Comparison of ENCODE assay signal across 8 mouse cellular contexts in the genomic region with DNA sequence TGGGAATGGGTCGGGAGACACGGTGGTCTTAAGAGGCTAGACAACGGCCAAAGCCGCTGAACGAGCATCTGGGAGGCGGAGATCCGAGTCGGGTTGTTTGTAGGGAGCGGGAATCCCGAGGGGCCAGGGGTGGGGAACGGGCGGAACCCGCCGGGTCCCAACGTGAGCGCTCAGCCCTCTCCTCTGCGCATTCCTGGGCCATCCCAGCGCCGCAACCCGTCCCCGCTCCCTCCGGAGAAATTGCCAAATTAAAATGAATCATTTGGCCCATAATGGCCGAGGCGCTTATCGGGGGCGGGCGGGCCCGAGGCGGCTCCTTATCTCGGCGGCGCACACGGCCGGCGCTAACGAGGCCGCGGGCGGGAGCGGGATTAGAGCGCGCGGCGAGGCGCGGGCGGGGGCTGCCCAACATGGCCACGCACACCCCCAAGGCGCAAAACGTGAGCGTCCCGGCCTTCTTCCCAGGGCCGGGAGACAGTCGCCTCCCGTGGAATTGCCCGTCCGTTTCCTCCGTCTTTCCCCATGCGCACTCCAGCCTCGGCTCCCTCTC. TPM values are rescaled to one million over a fixed set of nuclear protein-coding genes. Genes with fewer than 3 reads are reported as not detected.
DNase-seq lines count a peak whose midpoint lies in the region; ATAC-seq and TF ChIP-seq lines count a peak whose summit lies in the region.

A gene (plus strand): TSS at position 56 of the 550 bp plus-strand sequence.

- no peaks in the 10 kb centered on the region for H3K36me3 ChIP-seq in CH12.LX (replicated peaks in 1 of 2; ENCODE audit: control insufficient read depth in 1 of 2, insufficient read depth in 1 of 2, low read length in 1 of 2)
- H3K36me3 ChIP-seq in forebrain, embryonic 11.5 days (ENCODE audit: control insufficient read depth, insufficient read depth, low read length), result no peaks in the 10 kb centered on the region
- no peaks in the 10 kb centered on the region for H3K36me3 ChIP-seq in hindbrain, embryonic 14.5 days (replicated peaks; ENCODE audit: control insufficient read depth, insufficient read depth)
- H3K36me3 ChIP-seq in liver, embryonic 15.5 days (replicated peaks), result peaks cover 5% of the 10 kb centered on the region; the same call in 1 of the 2 replicates

- no peak within 1 kb of the TSS for H3K27ac ChIP-seq in CH12.LX (ENCODE audit: insufficient read depth, low read depth)
- H3K27ac ChIP-seq in forebrain, embryonic 11.5 days (ENCODE audit: low read depth, low read length), result no peak within 1 kb of the TSS
- peak within 1 kb of the TSS; percentile 84 for H3K27ac ChIP-seq in hindbrain, embryonic 14.5 days
- H3K27ac ChIP-seq in liver, embryonic 15.5 days (replicated peaks), result peak within 1 kb of the TSS; percentile 99

- dilution Hi-C loops in CH12.LX (cut with MboI; ENCODE audit: extremely low pct_ligation_motif_present, extremely low pct_unique_long_range_greater_than_20kb, low sequenced_read_pairs), result no loop called here

- peak within 1 kb of the TSS; percentile 32 for H3K4me2 ChIP-seq in CH12.LX (ENCODE audit: insufficient read depth, low read depth, poor library complexity, severe bottlenecking)
- H3K4me2 ChIP-seq in forebrain, embryonic 11.5 days (ENCODE audit: low read depth, low read length, severe bottlenecking), result peak within 1 kb of the TSS; percentile 46
- peak within 1 kb of the TSS; percentile 40 for H3K4me2 ChIP-seq in hindbrain, embryonic 14.5 days (replicated peaks)
- H3K4me2 ChIP-seq in liver, embryonic 15.5 days, result peak within 1 kb of the TSS; percentile 96

- no peak for TF ChIP-seq CTCF in CH12.LX (conservative IDR thresholded peaks at IDR 0.05 in 1 of 2, IDR thresholded peaks at IDR 0.05 in 1 of 2; ENCODE audit: low read depth in 2 of 2, low read length in 2 of 2)

- no peaks in the 10 kb centered on the region for H3K79me2 ChIP-seq in CH12.LX (replicated peaks; ENCODE audit: control insufficient read depth, extremely low read depth, insufficient read depth, poor library complexity, severe bottlenecking)

- peaks cover 8% of the 10 kb centered on the region for H3K9me3 ChIP-seq in CH12.LX (replicated peaks; ENCODE audit: low read length)
- no peaks in the 10 kb centered on the region for H3K9me3 ChIP-seq in forebrain, embryonic 11.5 days (ENCODE audit: control insufficient read depth, low read length)
- no peaks in the 10 kb centered on the region for H3K9me3 ChIP-seq in hindbrain, embryonic 14.5 days (ENCODE audit: control insufficient read depth, low read length)
- no peaks in the 10 kb centered on the region for H3K9me3 ChIP-seq in liver, embryonic 15.5 days (replicated peaks)

- WGBS in forebrain, embryonic 11.5 days, result under 1% methylated on average over 60 of the region's 60 CpGs
- under 1% methylated on average over 59 of the region's 60 CpGs for WGBS in hindbrain, embryonic 14.5 days
- under 1% methylated on average over 60 of the region's 60 CpGs for WGBS in liver, embryonic 15.5 days (ENCODE audit: insufficient replicate concordance)

- in situ Hi-C loops in CH12.LX (cut with MboI; ENCODE audit: low pct_ligation_motif_present, low pct_unique_long_range_greater_than_20kb, low sequenced_read_pairs), result no loop called here

- H3K4me3 ChIP-seq in CH12.LX (replicated peaks in 1 of 3; ENCODE audit: low read depth in 2 of 3, low read length in 2 of 3, poor library complexity in 1 of 3), result peak within 1 kb of the TSS in 1 of 3 experiments; percentile 9
- peak within 1 kb of the TSS; percentile 27 for H3K4me3 ChIP-seq in forebrain, embryonic 11.5 days (ENCODE audit: low read depth, low read length)
- H3K4me3 ChIP-seq in hindbrain, embryonic 14.5 days (replicated peaks; ENCODE audit: low read length), result peak within 1 kb of the TSS; percentile 33
- H3K4me3 ChIP-seq in liver, embryonic 15.5 days (replicated peaks), result peak within 1 kb of the TSS; percentile 79

- no peak for TF ChIP-seq POLR2A in CH12.LX (IDR thresholded peaks at IDR 0.05; ENCODE audit: low read depth, low read length)

- TF ChIP-seq EP300 in CH12.LX (IDR thresholded peaks at IDR 0.05; ENCODE audit: low read length), result no peak

- H3K9ac ChIP-seq in CH12.LX (ENCODE audit: insufficient read depth, low read depth), result no peak within 1 kb of the TSS
- peak within 1 kb of the TSS; percentile 27 for H3K9ac ChIP-seq in forebrain, embryonic 11.5 days (ENCODE audit: low read length)
- H3K9ac ChIP-seq in hindbrain, embryonic 14.5 days, result peak within 1 kb of the TSS; percentile 58; the same call in 1 of the 2 replicates
- H3K9ac ChIP-seq in liver, embryonic 15.5 days, result peak within 1 kb of the TSS; percentile 96

- TF ChIP-seq RAD21 in CH12.LX (IDR thresholded peaks at IDR 0.05; ENCODE audit: low read depth, low read length), result no peak

- DNase-seq in CH12.LX (ENCODE audit: extremely low read depth) (no peak), R1 (ENCODE audit: low read depth, low spot score) (peak; percentile 53)
- DNase-seq in forebrain, embryonic 11.5 days (ENCODE audit: low spot score), result no peak
- DNase-seq in hindbrain, embryonic 14.5 days (ENCODE audit: low spot score), result peak; percentile 33
- DNase-seq in retina, embryonic 14.5 days (ENCODE audit: low spot score), result peak; percentile 57
- no peak for DNase-seq in cerebellum, postnatal 4 days (ENCODE audit: low spot score in 2 of 2)

- H3K27me3 ChIP-seq in CH12.LX (replicated peaks), result peaks cover 83% of the 10 kb centered on the region
- peaks cover 91% of the 10 kb centered on the region for H3K27me3 ChIP-seq in forebrain, embryonic 11.5 days (ENCODE audit: control insufficient read depth, insufficient read depth, low read length)
- H3K27me3 ChIP-seq in hindbrain, embryonic 14.5 days (ENCODE audit: control insufficient read depth, insufficient read depth, low read length), result peaks cover 90% of the 10 kb centered on the region
- H3K27me3 ChIP-seq in liver, embryonic 15.5 days, result peaks cover 60% of the 10 kb centered on the region

- no peaks in the 10 kb centered on the region for H3K4me1 ChIP-seq in CH12.LX (ENCODE audit: control insufficient read depth in 1 of 2, insufficient read depth in 2 of 2)
- peaks cover 17% of the 10 kb centered on the region for H3K4me1 ChIP-seq in forebrain, embryonic 11.5 days (replicated peaks; ENCODE audit: control insufficient read depth, insufficient read depth, low read length)
- H3K4me1 ChIP-seq in hindbrain, embryonic 14.5 days (replicated peaks; ENCODE audit: control insufficient read depth, insufficient read depth, low read length), result no peaks in the 10 kb centered on the region
- peaks cover 51% of the 10 kb centered on the region for H3K4me1 ChIP-seq in liver, embryonic 15.5 days (replicated peaks)

- peak; percentile 49; the same call in 1 of the 2 replicates for ATAC-seq in forebrain, embryonic 11.5 days (replicated peaks; ENCODE audit: low FRiP score)
- ATAC-seq in hindbrain, embryonic 14.5 days (ENCODE audit: low FRiP score), result peak; percentile 44
- peak; percentile 84 for ATAC-seq in liver, embryonic 15.5 days (ENCODE audit: insufficient read depth)
- no peak for ATAC-seq in activated CD4-positive, CD25-positive, alpha-beta regulatory T cell, adult 4 months

TF ChIP-seq in CH12.LX, 34 proteins besides CTCF, POLR2A, EP300 and RAD21:
- TF ChIP-seq NELFE (IDR thresholded peaks at IDR 0.05; ENCODE audit: low read depth, low read length) (no peak), ZKSCAN1 (IDR thresholded peaks at IDR 0.05; ENCODE audit: borderline replicate concordance, low read depth, low read length) (no peak)
TF ChIP-seq in CH12.LX: peak in this region for 0.

RNA-seq across cellular contexts. Expression of the gene that starts here (rescaled TPM):
- total RNA-seq in CH12.LX (2012; rRNA removed), result 0.34 and 0.50 TPM in 2 replicates
- 0.12 and 0.15 TPM in 2 replicates for total RNA-seq in CH12.LX (2014; rRNA removed)
- 0.13 and 0.19 TPM in 2 replicates for polyA plus RNA-seq in CH12.LX (2012; ENCODE audit: insufficient read length, low read depth)
- 3.4 and 3.7 TPM in 2 replicates for polyA plus RNA-seq in forebrain, embryonic 11.5 days (2014; fragmentation: Nextera tagmentation; extraction: Ambion mirVana)
- 5.6 and 7.4 TPM in 2 replicates for polyA plus RNA-seq in hindbrain, embryonic 14.5 days (2014; fragmentation: Nextera tagmentation; extraction: Ambion mirVana)
- 26.5 and 31.0 TPM in 2 replicates for polyA plus RNA-seq in liver, embryonic 15.5 days (2015; fragmentation: Nextera tagmentation; extraction: Ambion mirVana)
- polyA plus RNA-seq in activated CD4-positive, CD25-positive, alpha-beta regulatory T cell, adult 4 months (2017; shearing (Covaris generic)), result not detected

Comparison
In these comparisons a context has a peak if more than half of its experiments do, and no peak if none do; other contexts are left out.
1. DNase-seq: peak in R1 (single experiment), hindbrain, embryonic 14.5 days (single experiment) and retina, embryonic 14.5 days (single experiment); none in CH12.LX (single experiment), forebrain, embryonic 11.5 days (single experiment) and cerebellum, postnatal 4 days (0 of 2).
2. H3K27ac ChIP-seq: peak in hindbrain, embryonic 14.5 days (single experiment) and liver, embryonic 15.5 days (single experiment); none in CH12.LX (single experiment) and forebrain, embryonic 11.5 days (single experiment).
3. H3K4me2 ChIP-seq: peak in every context shown above with its lines; median percentile 96 in liver, embryonic 15.5 days; 46 in forebrain, embryonic 11.5 days; 40 in hindbrain, embryonic 14.5 days; 32 in CH12.LX.